Mouse (Mus musculus): Measurements from ENCODE around the gene Ebf1. TPM values are rescaled to one million over a fixed set of nuclear protein-coding genes. Genes with fewer than 3 reads are reported as not detected.

Ebf1 gene
- polyA plus RNA-seq, 1 experiment: 188 TPM

GRCm38 (mm10) chr11:44911765-44912164 lies 294.6 kb downstream of the Ebf1 start:
- TF ChIP-seq POLR2A (IDR thresholded peaks at IDR 0.05; ENCODE audit: borderline replicate concordance, control insufficient read depth, low read depth, low read length) (no peak), CTCF (IDR thresholded peaks at IDR 0.05; ENCODE audit: control insufficient read depth, insufficient read depth, low read length) (no peak)
- no peak overlapping the region for H3K27ac ChIP-seq (ENCODE audit: control insufficient read depth, insufficient read depth, low read depth, low read length, poor library complexity)
- 74% methylated on average over 1 of the region's 1 CpGs for WGBS
- H3K4me1 ChIP-seq (ENCODE audit: control insufficient read depth, insufficient read depth, low read length): no peaks in the 10 kb centered on the region; the same call in 1 of the 2 replicates
- no peak overlapping the region for H3K4me3 ChIP-seq (replicated peaks; ENCODE audit: control insufficient read depth, low read depth, low read length)

GRCm38 (mm10) chr11:44913806-44914205 lies 296.7 kb downstream of the Ebf1 start:
- WGBS: 87% methylated on average over 5 of the region's 5 CpGs
- no peak overlapping the region for H3K4me3 ChIP-seq (replicated peaks; ENCODE audit: control insufficient read depth, low read depth, low read length)
- H3K27ac ChIP-seq (ENCODE audit: control insufficient read depth, insufficient read depth, low read depth, low read length, poor library complexity): no peak overlapping the region
- TF ChIP-seq CTCF (IDR thresholded peaks at IDR 0.05; ENCODE audit: control insufficient read depth, insufficient read depth, low read length) (no peak), POLR2A (IDR thresholded peaks at IDR 0.05; ENCODE audit: borderline replicate concordance, control insufficient read depth, low read depth, low read length) (no peak)
- no peaks in the 10 kb centered on the region; the same call in 1 of the 2 replicates for H3K4me1 ChIP-seq (ENCODE audit: control insufficient read depth, insufficient read depth, low read length)

- Histone ChIP-seq H3K27ac (ENCODE audit: control insufficient read depth, insufficient read depth, low read depth, low read length, poor library complexity) (no peak overlapping the region), H3K4me3 (replicated peaks; ENCODE audit: control insufficient read depth, low read depth, low read length) (no peak overlapping the region), H3K4me1 (ENCODE audit: control insufficient read depth, insufficient read depth, low read length) (no peaks in the 10 kb centered on the region; the same call in 1 of the 2 replicates)
- 83% methylated on average over 8 of the region's 8 CpGs for WGBS
- TF ChIP-seq POLR2A (IDR thresholded peaks at IDR 0.05; ENCODE audit: borderline replicate concordance, control insufficient read depth, low read depth, low read length): no peak
- TF ChIP-seq CTCF (IDR thresholded peaks at IDR 0.05; ENCODE audit: control insufficient read depth, insufficient read depth, low read length): no peak
Observed at GRCm38 (mm10) chr11:44917059-44917458, 299.9 kb downstream of the Ebf1 start.

GRCm38 (mm10) chr11:44923138-44923537 lies 306.0 kb downstream of the Ebf1 start:
- TF ChIP-seq POLR2A (IDR thresholded peaks at IDR 0.05; ENCODE audit: borderline replicate concordance, control insufficient read depth, low read depth, low read length) (no peak), CTCF (IDR thresholded peaks at IDR 0.05; ENCODE audit: control insufficient read depth, insufficient read depth, low read length) (no peak)
- WGBS: 37% methylated on average over 3 of the region's 3 CpGs

GRCm38 (mm10) chr11:44923868-44924508 lies 306.9 kb downstream of the Ebf1 start:
- no peak overlapping the region for H3K27ac ChIP-seq (ENCODE audit: control insufficient read depth, insufficient read depth, low read depth, low read length, poor library complexity)
- no peaks in the 10 kb centered on the region for H3K4me1 ChIP-seq (ENCODE audit: control insufficient read depth, insufficient read depth, low read length)
- TF ChIP-seq CTCF (IDR thresholded peaks at IDR 0.05; ENCODE audit: control insufficient read depth, insufficient read depth, low read length) (no peak), POLR2A (IDR thresholded peaks at IDR 0.05; ENCODE audit: borderline replicate concordance, control insufficient read depth, low read depth, low read length) (no peak)
- 80% methylated on average over 10 of the region's 10 CpGs for WGBS
- H3K4me3 ChIP-seq (replicated peaks; ENCODE audit: control insufficient read depth, low read depth, low read length): no peak overlapping the region

More at GRCm38 (mm10) chr11:44923138-44923537, 306.0 kb downstream of the Ebf1 start:
- Histone ChIP-seq H3K27ac (ENCODE audit: control insufficient read depth, insufficient read depth, low read depth, low read length, poor library complexity) (no peak overlapping the region), H3K4me1 (ENCODE audit: control insufficient read depth, insufficient read depth, low read length) (no peaks in the 10 kb centered on the region), H3K4me3 (replicated peaks; ENCODE audit: control insufficient read depth, low read depth, low read length) (no peak overlapping the region)

- WGBS: 70% methylated on average over 8 of the region's 8 CpGs
- TF ChIP-seq CTCF (IDR thresholded peaks at IDR 0.05; ENCODE audit: control insufficient read depth, insufficient read depth, low read length) (no peak), POLR2A (IDR thresholded peaks at IDR 0.05; ENCODE audit: borderline replicate concordance, control insufficient read depth, low read depth, low read length) (no peak)
- H3K4me1 ChIP-seq (ENCODE audit: control insufficient read depth, insufficient read depth, low read length): no peaks in the 10 kb centered on the region
- H3K4me3 ChIP-seq (replicated peaks; ENCODE audit: control insufficient read depth, low read depth, low read length): no peak overlapping the region
- H3K27ac ChIP-seq (ENCODE audit: control insufficient read depth, insufficient read depth, low read depth, low read length, poor library complexity): no peak overlapping the region
Observed at GRCm38 (mm10) chr11:44924896-44925295, 307.8 kb downstream of the Ebf1 start.

- Histone ChIP-seq H3K27ac (ENCODE audit: control insufficient read depth, insufficient read depth, low read depth, low read length, poor library complexity) (no peak overlapping the region), H3K4me3 (replicated peaks; ENCODE audit: control insufficient read depth, low read depth, low read length) (no peak overlapping the region), H3K4me1 (ENCODE audit: control insufficient read depth, insufficient read depth, low read length) (no peaks in the 10 kb centered on the region)
- no peak for TF ChIP-seq POLR2A (IDR thresholded peaks at IDR 0.05; ENCODE audit: borderline replicate concordance, control insufficient read depth, low read depth, low read length)
- no peak for TF ChIP-seq CTCF (IDR thresholded peaks at IDR 0.05; ENCODE audit: control insufficient read depth, insufficient read depth, low read length)
- 80% methylated on average over 12 of the region's 12 CpGs for WGBS
Observed at GRCm38 (mm10) chr11:44925806-44926525, 308.8 kb downstream of the Ebf1 start.

GRCm38 (mm10) chr11:44928403-44928802 lies 311.3 kb downstream of the Ebf1 start:
- no peak overlapping the region for H3K4me3 ChIP-seq (replicated peaks; ENCODE audit: control insufficient read depth, low read depth, low read length)

More at GRCm38 (mm10) chr11:44928403-44928802, 311.3 kb downstream of the Ebf1 start:
- 17% methylated on average over 6 of the region's 6 CpGs for WGBS
- no peak for TF ChIP-seq POLR2A (IDR thresholded peaks at IDR 0.05; ENCODE audit: borderline replicate concordance, control insufficient read depth, low read depth, low read length)
- TF ChIP-seq CTCF (IDR thresholded peaks at IDR 0.05; ENCODE audit: control insufficient read depth, insufficient read depth, low read length): no peak
- Histone ChIP-seq H3K27ac (ENCODE audit: control insufficient read depth, insufficient read depth, low read depth, low read length, poor library complexity) (no peak overlapping the region), H3K4me1 (ENCODE audit: control insufficient read depth, insufficient read depth, low read length) (no peaks in the 10 kb centered on the region)

All from bone marrow, adult 2 months (tissue).